Mouse (Mus musculus) cerebellum, adult (tissue): ENCODE results near the gene Zfhx3.
A peak's percentile ranks its signal among the peaks of the same experiment; 100 is the strongest.

Experiments
- ATAC-seq: cut with Nextera tagmentation; 2 replicates; pipeline ENCODE4 v1.9.2; 2017; ENCODE audit warnings: mild to moderate bottlenecking, moderate library complexity, mixed read lengths; ENCODE audit not compliant: insufficient number of reproducible peaks, low FRiP score, low TSS enrichment

Gene Zfhx3

DNA sequence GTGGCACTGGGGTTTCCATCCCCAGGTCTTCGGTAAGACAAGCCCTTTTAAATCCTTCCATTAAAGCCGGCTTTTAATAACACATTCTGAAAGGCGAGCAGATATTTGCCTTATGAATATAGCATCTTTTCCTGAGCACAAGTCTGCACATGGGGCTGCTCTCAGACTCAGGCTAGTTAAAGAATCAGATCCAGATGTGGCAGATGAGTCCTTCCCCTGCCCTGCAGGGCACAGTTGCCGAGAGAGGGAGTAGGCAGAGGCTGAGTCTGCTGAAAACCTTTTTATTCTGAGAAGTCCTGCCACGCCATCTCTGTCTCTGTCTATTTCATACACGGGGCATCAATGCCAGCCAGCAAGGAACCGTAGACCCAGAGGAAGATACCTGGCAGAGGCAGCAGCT, 289.9 kb downstream of the Zfhx3 start:
- ATAC-seq, result no peak

- ATAC-seq, result 0 out of 2 replicates have a peak, but pooled peaks have one; percentile 2
Measured at GRCm38 (mm10) chr8:108234481-108234880, 292.0 kb downstream of the Zfhx3 start.

DNA sequence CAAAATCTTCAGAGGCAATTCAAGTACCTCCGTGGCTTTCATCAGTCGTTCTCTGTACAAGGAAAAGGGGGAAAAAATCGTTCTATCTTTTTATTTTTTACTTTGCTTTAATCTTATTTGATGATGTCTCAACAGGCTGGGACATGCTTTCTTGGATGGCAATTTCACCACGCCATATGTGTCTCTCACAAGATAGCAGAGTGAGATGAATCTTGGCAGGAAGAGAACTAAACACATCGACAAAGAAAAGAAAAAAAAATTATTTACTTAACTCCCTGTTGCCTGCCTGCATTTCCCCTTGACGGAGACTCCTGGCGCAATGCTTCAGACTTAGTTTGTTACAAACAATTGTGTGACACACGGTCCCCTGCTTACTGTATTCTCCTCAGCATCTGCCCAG, 294.3 kb downstream of the Zfhx3 start:
- no peak for ATAC-seq

- ATAC-seq, result no peak
Measured at GRCm38 (mm10) chr8:108239531-108239930, 297.1 kb downstream of the Zfhx3 start.

GRCm38 (mm10) chr8:108241041-108241690, 298.7 kb downstream of the Zfhx3 start:
- no peak for ATAC-seq

GRCm38 (mm10) chr8:108243270-108243669, 300.8 kb downstream of the Zfhx3 start:
- ATAC-seq, result no peak

GRCm38 (mm10) chr8:108244636-108245494, 302.4 kb downstream of the Zfhx3 start:
- no peak for ATAC-seq

GRCm38 (mm10) chr8:108245575-108245974, 303.1 kb downstream of the Zfhx3 start:
- no peak for ATAC-seq

DNA sequence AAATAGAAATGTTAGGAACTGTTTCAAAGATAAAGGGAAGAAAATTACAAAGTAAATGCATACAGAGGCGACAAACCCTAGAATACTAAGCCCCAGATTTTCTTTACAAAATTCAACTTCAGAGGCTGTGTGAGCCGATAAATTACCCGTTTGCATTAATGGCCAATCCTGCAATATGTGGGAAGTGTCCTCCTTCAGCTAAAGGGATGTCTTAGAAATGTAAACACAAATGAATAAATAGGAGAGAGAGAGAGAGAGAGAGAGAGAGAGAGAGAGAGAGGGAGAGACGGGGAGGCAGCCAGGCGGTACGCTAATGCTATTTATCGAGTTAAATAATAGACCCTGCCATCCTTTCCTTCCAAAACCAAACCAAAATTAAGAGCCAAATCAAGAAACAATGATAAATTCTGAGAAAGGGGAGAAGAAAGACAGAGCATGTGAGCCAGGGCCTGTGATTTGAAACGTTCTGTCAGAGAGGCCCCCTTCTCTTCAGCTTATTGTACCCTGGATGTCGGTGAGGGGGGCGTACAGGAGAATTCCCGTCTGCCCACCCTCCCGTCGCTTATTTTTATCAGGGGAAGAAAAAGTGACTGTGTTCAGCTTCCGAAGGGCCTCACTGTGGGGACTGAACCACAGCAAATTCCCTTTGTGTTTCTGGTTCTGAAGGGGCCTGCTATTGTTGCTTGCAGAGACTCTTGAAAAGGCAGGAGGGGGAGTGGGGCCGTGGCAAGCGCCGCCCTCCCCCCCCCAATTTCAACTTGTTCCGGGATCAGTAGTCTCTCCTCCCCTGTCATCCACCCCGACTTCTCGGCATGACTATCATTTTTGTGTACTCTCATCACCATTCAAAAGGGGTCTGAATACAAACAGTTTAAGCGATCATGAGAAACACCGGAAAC, 303.8 kb downstream of the Zfhx3 start:
- ATAC-seq, result no peak

DNA sequence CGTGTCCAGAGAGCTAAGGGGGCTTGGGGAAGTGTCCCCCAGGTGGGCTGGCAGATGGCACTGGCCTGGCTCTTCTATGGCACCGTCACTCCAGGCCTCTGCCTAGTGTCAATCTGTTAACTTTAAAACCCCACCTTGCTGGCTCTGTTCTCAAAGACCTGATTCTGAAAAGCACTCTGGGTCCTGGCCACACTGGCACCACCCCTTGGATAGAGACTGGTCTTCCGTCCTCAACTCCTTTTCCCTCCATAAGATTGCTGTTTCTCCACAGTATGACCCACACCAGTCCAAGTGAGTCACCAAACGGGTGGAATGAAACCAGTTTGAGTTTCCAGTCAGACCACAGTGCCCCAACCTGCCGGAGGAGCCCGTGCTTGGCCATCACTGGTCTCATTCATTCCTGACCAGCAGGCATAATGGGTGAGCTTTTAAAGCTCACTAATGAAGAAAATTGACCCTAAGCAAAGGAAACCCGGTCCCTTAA, 304.5 kb downstream of the Zfhx3 start:
- ATAC-seq, result 0 out of 2 replicates have a peak, but pooled peaks have one; percentile 26

GRCm38 (mm10) chr8:108264593-108265160, 322.2 kb downstream of the Zfhx3 start:
- no peak for ATAC-seq

DNA sequence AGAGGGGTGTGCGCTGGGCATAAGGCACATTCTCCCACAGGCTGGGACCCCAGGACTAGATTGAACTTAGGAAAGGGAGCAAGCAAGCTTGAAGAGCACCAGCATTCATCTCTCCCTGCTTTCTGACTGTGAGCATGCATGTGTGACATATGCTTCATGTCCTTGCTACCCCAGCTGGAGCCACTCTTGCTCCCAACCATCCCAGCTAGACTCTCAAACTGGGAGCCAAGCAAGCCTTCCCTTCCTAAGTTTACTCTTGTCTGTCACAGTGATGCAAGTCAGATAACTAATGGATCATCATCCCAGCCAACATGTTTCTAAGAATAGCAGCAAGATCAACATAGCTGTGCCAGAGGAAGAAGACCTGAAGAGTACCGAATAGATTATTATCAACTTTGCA, 335.5 kb downstream of the Zfhx3 start:
- no peak for ATAC-seq

- ATAC-seq, result no peak
Measured at GRCm38 (mm10) chr8:108281981-108282380, 339.5 kb downstream of the Zfhx3 start.

DNA sequence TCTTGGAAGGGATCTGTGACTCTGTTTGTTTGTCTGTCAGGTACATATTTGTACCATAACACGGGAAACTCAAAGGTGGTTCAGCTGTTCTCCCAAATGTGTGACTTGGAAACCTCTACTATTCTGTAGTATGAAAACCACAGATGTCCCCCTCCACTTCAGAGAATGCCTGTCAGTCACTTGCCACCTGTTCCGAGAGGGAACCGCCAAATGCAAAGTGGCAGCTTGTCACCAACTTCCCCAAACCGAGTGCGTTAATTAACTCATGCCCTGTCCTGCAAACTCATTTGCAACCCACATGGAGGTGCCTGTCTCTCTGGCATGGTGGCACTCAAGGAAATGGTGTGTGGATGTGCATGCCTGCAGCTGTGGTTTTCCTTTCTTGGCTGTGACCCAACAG, 343.7 kb downstream of the Zfhx3 start:
- no peak for ATAC-seq

GRCm38 (mm10) chr8:108300964-108301615, 358.6 kb downstream of the Zfhx3 start:
- ATAC-seq, result no peak

DNA sequence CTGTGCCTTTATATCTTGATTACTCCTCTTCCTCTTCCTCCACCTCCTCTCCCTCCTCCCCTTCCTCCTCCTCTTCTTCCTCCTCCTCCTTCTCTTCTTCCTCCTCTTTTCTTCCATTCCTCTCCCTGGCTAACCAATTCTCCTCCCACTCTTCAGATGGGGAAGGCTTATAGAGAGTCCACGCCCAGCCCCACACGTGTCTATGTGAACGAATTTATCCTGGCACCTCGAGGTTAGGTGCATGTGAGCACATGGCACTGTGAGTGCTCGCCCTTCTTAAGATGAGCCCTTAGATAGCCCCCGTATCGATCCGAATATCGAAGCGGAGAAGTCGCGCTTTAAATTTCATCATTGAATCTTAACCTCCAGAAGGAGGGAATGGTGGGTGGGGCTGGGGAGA, 359.2 kb downstream of the Zfhx3 start:
- no peak for ATAC-seq

DNA sequence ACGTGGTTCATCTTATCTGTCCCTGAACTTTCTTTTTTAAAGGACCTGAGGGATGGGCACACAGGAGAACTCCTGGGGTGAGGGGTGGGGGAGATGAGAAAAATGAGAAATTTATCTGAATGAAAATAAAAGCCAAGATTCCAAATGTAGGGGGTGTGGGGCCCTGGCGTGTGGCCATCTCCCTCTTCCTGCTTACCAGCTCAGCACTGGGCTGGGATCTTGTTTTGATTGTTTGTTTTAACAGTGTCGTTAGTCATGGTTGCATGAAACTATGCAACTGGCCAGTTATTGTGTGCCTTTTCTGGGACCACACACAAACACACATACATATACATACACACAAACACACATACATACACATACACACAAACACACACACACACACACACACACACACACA, 362.9 kb downstream of the Zfhx3 start:
- ATAC-seq, result no peak

- no peak for ATAC-seq
Measured at GRCm38 (mm10) chr8:108309525-108310246, 367.2 kb downstream of the Zfhx3 start.

DNA sequence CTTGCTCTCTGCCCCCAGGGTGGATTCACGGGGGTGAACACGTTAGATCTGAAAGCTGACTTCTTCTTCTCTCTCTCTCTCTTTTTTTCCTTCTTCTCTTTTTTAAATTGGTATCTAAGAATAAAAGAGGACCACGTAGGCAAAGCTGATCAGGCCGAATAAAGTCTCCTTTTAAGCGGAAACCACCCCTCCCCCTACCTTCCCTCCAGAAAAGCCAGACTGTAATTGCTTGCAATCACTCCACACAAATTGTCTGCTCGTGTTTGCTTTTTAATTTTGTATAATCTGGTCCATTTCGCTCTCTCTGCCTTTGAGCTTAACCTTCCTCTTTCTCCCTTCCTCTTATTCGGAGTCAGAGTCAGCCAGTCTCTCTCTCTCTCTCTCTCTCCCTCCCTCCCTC, 372.6 kb downstream of the Zfhx3 start:
- no peak for ATAC-seq
